Mouse (Mus musculus) spleen, adult 2 months (tissue): ENCODE data around the gene Thsd7a.

Source experiments
- CTCF ChIP-seq: fragments of 200-500 bp; IDR thresholded peaks from 2 replicates; pipeline ENCODE4 v1.5.1; 2011; ENCODE audit warnings: mild to moderate bottlenecking, inconsistent platforms; ENCODE audit not compliant: insufficient read depth, insufficient read length, insufficient replicate concordance; ENCODE audit errors: extremely low read depth
- POLR2A ChIP-seq: fragments of 200-500 bp; IDR thresholded peaks from 2 replicates; pipeline ENCODE4 v1.6.1; 2011; ENCODE audit warnings: low read depth, low read length, inconsistent platforms

- TF ChIP-seq CTCF (no peak), POLR2A (no peak)
These were observed 146.3 kb downstream of the Thsd7a start for GRCm38 (mm10) chr6:12602927-12603326.
